Mouse (Mus musculus): ENCODE data around the gene 4922502D21Rik.
"Not testable (repeated sequence)": the region's sequence is repeated elsewhere in the genome, so short reads cannot be mapped to it uniquely, and the experiment has no call there.

4922502D21Rik gene

GRCm38 (mm10) chr6:129331610-129332009 is at the start of gene 4922502D21Rik:
Gene 4922502D21Rik (minus strand): TSS chr6:129331796.
- no peak for DNase-seq (ENCODE audit: extremely low read depth, low read depth)

- no peak for DNase-seq (ENCODE audit: extremely low read depth, low read depth)
Measured at GRCm38 (mm10) chr6:129380454-129380853, 48.9 kb upstream of the 4922502D21Rik start.

- DNase-seq (ENCODE audit: extremely low read depth, low read depth), result no peak
Measured at GRCm38 (mm10) chr6:129374937-129375471, 43.4 kb upstream of the 4922502D21Rik start.

- DNase-seq (ENCODE audit: extremely low read depth, low read depth), result no peak
Measured at GRCm38 (mm10) chr6:129369374-129370132, 38.0 kb upstream of the 4922502D21Rik start.

- DNase-seq (ENCODE audit: extremely low read depth, low read depth), result peak; percentile 50
Measured at GRCm38 (mm10) chr6:129365959-129366359, 34.4 kb upstream of the 4922502D21Rik start.

- DNase-seq (ENCODE audit: extremely low read depth, low read depth), result no peak
Measured at GRCm38 (mm10) chr6:129363942-129364341, 32.3 kb upstream of the 4922502D21Rik start.

GRCm38 (mm10) chr6:129359515-129359914 is 27.9 kb upstream of the 4922502D21Rik start:
- DNase-seq (ENCODE audit: extremely low read depth, low read depth), result no peak

- DNase-seq (ENCODE audit: extremely low read depth, low read depth), result no peak
Measured at GRCm38 (mm10) chr6:129356430-129356829, 24.8 kb upstream of the 4922502D21Rik start.

- no peak for DNase-seq (ENCODE audit: extremely low read depth, low read depth)
Measured at GRCm38 (mm10) chr6:129355774-129356173, 24.2 kb upstream of the 4922502D21Rik start.

GRCm38 (mm10) chr6:129351091-129351490 is 19.5 kb upstream of the 4922502D21Rik start:
- DNase-seq (ENCODE audit: extremely low read depth, low read depth), result no peak

GRCm38 (mm10) chr6:129349524-129350352 is 18.1 kb upstream of the 4922502D21Rik start:
- DNase-seq (ENCODE audit: extremely low read depth, low read depth), result peak; percentile 89

GRCm38 (mm10) chr6:129344408-129344807 is 12.8 kb upstream of the 4922502D21Rik start:
- peak; percentile 18 for DNase-seq (ENCODE audit: extremely low read depth, low read depth)

- not testable (repeated sequence) for DNase-seq (ENCODE audit: extremely low read depth, low read depth)
Measured at GRCm38 (mm10) chr6:129342391-129342790, 10.8 kb upstream of the 4922502D21Rik start, which contains the start of gene Clec12a. Gene Clec12a (plus strand): TSS chr6:129342691.

GRCm38 (mm10) chr6:129337751-129338150 is 6.2 kb upstream of the 4922502D21Rik start:
- no peak for DNase-seq (ENCODE audit: extremely low read depth, low read depth)

- DNase-seq (ENCODE audit: extremely low read depth, low read depth), result peak; percentile 73
Measured at GRCm38 (mm10) chr6:129333674-129334078, 2.1 kb upstream of the 4922502D21Rik start.

GRCm38 (mm10) chr6:129326568-129327150 is 4.9 kb downstream of the 4922502D21Rik start:
- no peak for DNase-seq (ENCODE audit: extremely low read depth, low read depth)

- DNase-seq (ENCODE audit: extremely low read depth, low read depth), result no peak
Measured at GRCm38 (mm10) chr6:129326016-129326415, 5.6 kb downstream of the 4922502D21Rik start.

- DNase-seq (ENCODE audit: extremely low read depth, low read depth), result no peak
Measured at GRCm38 (mm10) chr6:129319331-129319730, 12.3 kb downstream of the 4922502D21Rik start.

GRCm38 (mm10) chr6:129318395-129318794 is 13.2 kb downstream of the 4922502D21Rik start:
- DNase-seq (ENCODE audit: extremely low read depth, low read depth), result no peak

GRCm38 (mm10) chr6:129316463-129316862 is 15.1 kb downstream of the 4922502D21Rik start:
- no peak for DNase-seq (ENCODE audit: extremely low read depth, low read depth)

- peak; percentile 79 for DNase-seq (ENCODE audit: extremely low read depth, low read depth)
Measured at GRCm38 (mm10) chr6:129315698-129316097, 15.9 kb downstream of the 4922502D21Rik start.

Measured in MEL-GATA-1-ER (cell line).